ENCODE assay signal across 7 mouse cellular contexts in genomic region chr14:40958986-40959381, GRCm38 (mm10). TPM values are rescaled to one million over a fixed set of nuclear protein-coding genes. Genes with fewer than 3 reads are reported as not detected.
DNase-seq lines count a peak whose midpoint lies in the region; ATAC-seq and TF ChIP-seq lines count a peak whose summit lies in the region.

No protein-coding gene starts in this region.

- no peak overlapping the region for H3K9ac ChIP-seq in limb, embryonic 15.5 days
- H3K9ac ChIP-seq in neural tube, embryonic 13.5 days: 0 out of 2 replicates have a peak overlapping the region, but pooled peaks have one; percentile 1

- WGBS in limb, embryonic 15.5 days: 44% methylated on average over 2 of the region's 2 CpGs
- 45% methylated on average over 2 of the region's 2 CpGs for WGBS in neural tube, embryonic 13.5 days

- H3K4me1 ChIP-seq in G1E (ENCODE audit: insufficient read depth, low read depth, low read length): peaks cover 90% of the 10 kb centered on the region
- peaks cover 72% of the 10 kb centered on the region for H3K4me1 ChIP-seq in brown adipose tissue, adult 24 weeks (ENCODE audit: control insufficient read depth, insufficient read depth, insufficient read length, low read length)
- H3K4me1 ChIP-seq in limb, embryonic 15.5 days: peaks cover 79% of the 10 kb centered on the region
- H3K4me1 ChIP-seq in neural tube, embryonic 13.5 days (replicated peaks): peaks cover 90% of the 10 kb centered on the region

- H3K36me3 ChIP-seq in G1E (replicated peaks): peaks cover 40% of the 10 kb centered on the region
- no peaks in the 10 kb centered on the region for H3K36me3 ChIP-seq in limb, embryonic 15.5 days
- no peaks in the 10 kb centered on the region for H3K36me3 ChIP-seq in neural tube, embryonic 13.5 days

- no peak overlapping the region for H3K4me2 ChIP-seq in limb, embryonic 15.5 days
- no peak overlapping the region for H3K4me2 ChIP-seq in neural tube, embryonic 13.5 days

- no peak for ATAC-seq in G1E (ENCODE audit: extremely low read depth, insufficient number of reproducible peaks, low FRiP score, poor library complexity, severe bottlenecking)
- peak; percentile 2 to 5; a peak in 2 of 4 replicates for ATAC-seq in hematopoietic stem cell, adult 5-6 weeks (replicated peaks in 1 of 2; ENCODE audit: insufficient read depth in 1 of 2, low FRiP score in 2 of 2, low TSS enrichment in 1 of 2, low read depth in 1 of 2, poor library complexity in 2 of 2, severe bottlenecking in 2 of 2)
- no peak for ATAC-seq in limb, embryonic 15.5 days (ENCODE audit: insufficient number of reproducible peaks, low FRiP score, low TSS enrichment, low read depth)
- ATAC-seq in neural tube, embryonic 13.5 days (ENCODE audit: low read depth): no peak

- TF ChIP-seq CTCF in G1E (IDR thresholded peaks at IDR 0.05; ENCODE audit: low read depth, low read length): no peak

- no peaks in the 10 kb centered on the region for H3K9me3 ChIP-seq in G1E (replicated peaks)
- H3K9me3 ChIP-seq in limb, embryonic 15.5 days: no peaks in the 10 kb centered on the region
- H3K9me3 ChIP-seq in neural tube, embryonic 13.5 days: no peaks in the 10 kb centered on the region

- peak overlapping the region; percentile 92 for H3K27ac ChIP-seq in brown adipose tissue, adult 24 weeks (replicated peaks; ENCODE audit: low read depth, low read length)
- peak overlapping the region; percentile 55 for H3K27ac ChIP-seq in limb, embryonic 15.5 days
- peak overlapping the region; percentile 98 for H3K27ac ChIP-seq in neural tube, embryonic 13.5 days (replicated peaks)

- DNase-seq in G1E (ENCODE audit: low spot score): no peak
- DNase-seq in retina, postnatal 1 day: no peak
- DNase-seq in yolk sac, embryonic 10.5 days (ENCODE audit: low spot score): no peak

- no peaks in the 10 kb centered on the region for H3K27me3 ChIP-seq in G1E (ENCODE audit: insufficient read depth, low read length)
- H3K27me3 ChIP-seq in limb, embryonic 15.5 days: no peaks in the 10 kb centered on the region
- H3K27me3 ChIP-seq in neural tube, embryonic 13.5 days: no peaks in the 10 kb centered on the region

- H3K4me3 ChIP-seq in G1E (ENCODE audit: low read depth, low read length): peak overlapping the region; percentile 24; the same call in 1 of the 2 replicates
- no peak overlapping the region; the same call in 1 of the 2 replicates for H3K4me3 ChIP-seq in brown adipose tissue, adult 24 weeks (ENCODE audit: insufficient read depth, low read depth, low read length)
- H3K4me3 ChIP-seq in limb, embryonic 15.5 days: no peak overlapping the region
- no peak overlapping the region for H3K4me3 ChIP-seq in neural tube, embryonic 13.5 days

RNA-seq across cellular contexts. Expression of gene Tspan14, which starts 7.6 kb away (rescaled TPM):
- total RNA-seq in G1E (2014; fragmentation: Nextera tagmentation) (32.3 and 36.3 TPM in 2 replicates), G1E (2017) (23.4 and 27.2 TPM in 2 replicates)
- 7.5 and 10.3 TPM in 2 replicates for polyA plus RNA-seq in G1E (2012)
- polyA plus RNA-seq in brown adipose tissue, adult 24 weeks (2012; ENCODE audit: insufficient read depth, insufficient read length, missing spikeins): 27.1 and 43.2 TPM in 2 replicates
- 57.2 and 76.9 TPM in 2 replicates for total RNA-seq in hematopoietic stem cell, adult 5-6 weeks (2017)
- 70.3 and 76.9 TPM in 2 replicates for polyA plus RNA-seq in limb, embryonic 15.5 days (2015; fragmentation: Nextera tagmentation; extraction: Ambion mirVana)
- 78.5 and 87.4 TPM in 2 replicates for polyA plus RNA-seq in neural tube, embryonic 13.5 days (2015; fragmentation: Nextera tagmentation; extraction: Ambion mirVana)

RNA-seq across cellular contexts. Expression of gene Fam213a, which starts 54.6 kb away (rescaled TPM):
- total RNA-seq in G1E (2014; fragmentation: Nextera tagmentation) (101 and 113 TPM in 2 replicates), G1E (2017) (57.9 and 59.7 TPM in 2 replicates)
- polyA plus RNA-seq in G1E (2012): 9.4 and 12.5 TPM in 2 replicates
- 532 and 638 TPM in 2 replicates for polyA plus RNA-seq in brown adipose tissue, adult 24 weeks (2012; ENCODE audit: insufficient read depth, insufficient read length, missing spikeins)
- total RNA-seq in hematopoietic stem cell, adult 5-6 weeks (2017): 37.0 and 46.1 TPM in 2 replicates
- polyA plus RNA-seq in limb, embryonic 15.5 days (2015; fragmentation: Nextera tagmentation; extraction: Ambion mirVana): 38.0 and 39.6 TPM in 2 replicates
- polyA plus RNA-seq in neural tube, embryonic 13.5 days (2015; fragmentation: Nextera tagmentation; extraction: Ambion mirVana): 69.1 and 73.4 TPM in 2 replicates

Comparison
In these comparisons a context has a peak if more than half of its experiments do, and no peak if none do; other contexts are left out.
1. ATAC-seq: peak in hematopoietic stem cell, adult 5-6 weeks (2 of 2); none in G1E (single experiment), limb, embryonic 15.5 days (single experiment) and neural tube, embryonic 13.5 days (single experiment).
2. Peak in every context shown above with its lines, with median percentiles within 50 percentile points of each other: H3K27ac ChIP-seq.